In genomic region chr10:59784731-59785685, GRCm38 (mm10) we compare ENCODE assay signal across 11 mouse cellular contexts.
A peak's percentile ranks its signal among the peaks of the same experiment; 100 is the strongest.
DNase-seq lines count a peak whose midpoint lies in the region; ATAC-seq and TF ChIP-seq lines count a peak whose summit lies in the region.
"Had no signal": no experiment of that assay in that cellular context is flagged by ENCODE, and none has a peak within 500 bp of the region (broad histone marks: within the 10 kb centered on the region; RNA-seq: fewer than 3 reads in every experiment).

No protein-coding gene starts in this region.

- H3K4me3 ChIP-seq in kidney, embryonic 16.5 days (ENCODE audit: low read length): no peak overlapping the region
- no peak overlapping the region for H3K4me3 ChIP-seq in cerebellum, adult 2 months (replicated peaks; ENCODE audit: insufficient read depth, low read depth, low read length)
- H3K4me3 ChIP-seq in hindbrain, postnatal 0 days (ENCODE audit: low read length): no peak overlapping the region
- no peak overlapping the region for H3K4me3 ChIP-seq in stomach, postnatal 0 days (ENCODE audit: low read depth, low read length)
- H3K4me3 ChIP-seq: forebrain, embryonic 13.5 days; megakaryocyte, embryonic 14.5 days had no signal

- TF ChIP-seq CTCF in cerebellum, adult 2 months (IDR thresholded peaks at IDR 0.05; ENCODE audit: borderline replicate concordance, insufficient read depth, low read depth, low read length): no peak
- TF ChIP-seq CTCF in hindbrain, postnatal 0 days (IDR thresholded peaks at IDR 0.05; ENCODE audit: low read depth): no peak
- no peak for TF ChIP-seq CTCF in stomach, postnatal 0 days (IDR thresholded peaks at IDR 0.05; ENCODE audit: low read depth)

- H3K9me3 ChIP-seq in kidney, embryonic 16.5 days (ENCODE audit: low read length): no peaks in the 10 kb centered on the region
- no peaks in the 10 kb centered on the region for H3K9me3 ChIP-seq in hindbrain, postnatal 0 days (ENCODE audit: low read length)
- no peaks in the 10 kb centered on the region for H3K9me3 ChIP-seq in stomach, postnatal 0 days (ENCODE audit: control insufficient read depth, low read length)
- H3K9me3 ChIP-seq: forebrain, embryonic 13.5 days; megakaryocyte, embryonic 14.5 days had no signal

- no peak overlapping the region for H3K4me2 ChIP-seq in kidney, embryonic 16.5 days (replicated peaks; ENCODE audit: low read depth, low read length)
- H3K4me2 ChIP-seq in hindbrain, postnatal 0 days (ENCODE audit: low read depth, low read length): no peak overlapping the region
- no peak overlapping the region for H3K4me2 ChIP-seq in stomach, postnatal 0 days (replicated peaks; ENCODE audit: low read depth)
- H3K4me2 ChIP-seq: forebrain, embryonic 13.5 days had no signal

- no peaks in the 10 kb centered on the region for H3K27me3 ChIP-seq in kidney, embryonic 16.5 days (ENCODE audit: insufficient read depth, low read length)
- no peaks in the 10 kb centered on the region for H3K27me3 ChIP-seq in cerebellum, adult 2 months (ENCODE audit: control insufficient read depth, insufficient read depth, low read length)
- H3K27me3 ChIP-seq in hindbrain, postnatal 0 days (ENCODE audit: insufficient read depth, low read length): no peaks in the 10 kb centered on the region
- no peaks in the 10 kb centered on the region for H3K27me3 ChIP-seq in stomach, postnatal 0 days (ENCODE audit: control insufficient read depth, insufficient read depth, low read length)
- H3K27me3 ChIP-seq: forebrain, embryonic 13.5 days; megakaryocyte, embryonic 14.5 days had no signal

- TF ChIP-seq EP300 in stomach, postnatal 0 days (optimal IDR thresholded peaks at IDR 0.05): no peak

- no peak overlapping the region for H3K9ac ChIP-seq in kidney, embryonic 16.5 days (replicated peaks; ENCODE audit: low read length)
- H3K9ac ChIP-seq in hindbrain, postnatal 0 days (replicated peaks; ENCODE audit: low read length): no peak overlapping the region
- H3K9ac ChIP-seq in stomach, postnatal 0 days (ENCODE audit: low read length): no peak overlapping the region
- H3K9ac ChIP-seq: forebrain, embryonic 13.5 days had no signal

- H3K36me3 ChIP-seq in kidney, embryonic 16.5 days (ENCODE audit: insufficient read depth, low read length): peaks cover 8% of the 10 kb centered on the region; the same call in 1 of the 2 replicates
- peaks cover 8% of the 10 kb centered on the region for H3K36me3 ChIP-seq in hindbrain, postnatal 0 days (ENCODE audit: insufficient read depth, low read length)
- H3K36me3 ChIP-seq in stomach, postnatal 0 days (ENCODE audit: control insufficient read depth, insufficient read depth, low read length): peaks cover 9% of the 10 kb centered on the region; the same call in 1 of the 2 replicates

- no peak; the same call in 1 of the 2 replicates for TF ChIP-seq POLR2A in cerebellum, adult 2 months (IDR thresholded peaks at IDR 0.05; ENCODE audit: borderline replicate concordance, insufficient read depth, low read length)

- peaks cover 10% of the 10 kb centered on the region for H3K4me1 ChIP-seq in kidney, embryonic 16.5 days (ENCODE audit: insufficient read depth, low read length)
- H3K4me1 ChIP-seq in cerebellum, adult 2 months (ENCODE audit: control insufficient read depth, insufficient read depth, low read length): peaks cover 17% of the 10 kb centered on the region
- H3K4me1 ChIP-seq in hindbrain, postnatal 0 days (ENCODE audit: insufficient read depth, low read length): peaks cover 5% of the 10 kb centered on the region; the same call in 1 of the 2 replicates
- no peaks in the 10 kb centered on the region for H3K4me1 ChIP-seq in stomach, postnatal 0 days (replicated peaks; ENCODE audit: control insufficient read depth, insufficient read depth)

- peak; percentile 31 for DNase-seq in adrenal gland, postnatal 10 days
- no peak for DNase-seq in adrenal gland, adult (ENCODE audit: inconsistent age in 2 of 2, low spot score in 1 of 2)
- DNase-seq in kidney, postnatal 25 days: no peak
- peak; percentile 85 to 93 for DNase-seq in cerebellum, adult 2 months
- DNase-seq in hindbrain, postnatal 0 days (ENCODE audit: low spot score): peak; percentile 48
- DNase-seq in embryo, embryonic 9.5 days (ENCODE audit: extremely low spot score): no peak
- no peak for DNase-seq in stomach, postnatal 0 days (ENCODE audit: low spot score)

- H3K27ac ChIP-seq in kidney, embryonic 16.5 days (ENCODE audit: low read length): no peak overlapping the region
- peak overlapping the region; percentile 48 for H3K27ac ChIP-seq in cerebellum, adult 2 months (ENCODE audit: insufficient read depth, low read length)
- no peak overlapping the region for H3K27ac ChIP-seq in hindbrain, postnatal 0 days
- H3K27ac ChIP-seq in stomach, postnatal 0 days (replicated peaks): no peak overlapping the region
- H3K27ac ChIP-seq: forebrain, embryonic 13.5 days had no signal

- 47% methylated on average over 18 of the region's 18 CpGs for WGBS in kidney, embryonic 16.5 days
- 14% methylated on average over 18 of the region's 18 CpGs for WGBS in cerebellum, adult 2 months
- 68% methylated on average over 18 of the region's 18 CpGs for WGBS in hindbrain, postnatal 0 days
- 65% methylated on average over 18 of the region's 18 CpGs for WGBS in stomach, postnatal 0 days

- ATAC-seq in kidney, embryonic 16.5 days (ENCODE audit: low FRiP score, low TSS enrichment): peak; percentile 58; the same call in 1 of the 2 replicates
- 0 out of 2 replicates have a peak, but pooled peaks have one; percentile 33 for ATAC-seq in hindbrain, postnatal 0 days
- no peak; the same call in 1 of the 2 replicates for ATAC-seq in stomach, postnatal 0 days (ENCODE audit: low FRiP score, low TSS enrichment)
- ATAC-seq: forebrain, embryonic 13.5 days; inflammation-experienced regulatory T-cells, adult 6 months had no signal

Comparison
In these comparisons a context has a peak if more than half of its experiments do, and no peak if none do; other contexts are left out.
1. DNase-seq: peak in adrenal gland, postnatal 10 days (single experiment), cerebellum, adult 2 months (2 of 2) and hindbrain, postnatal 0 days (single experiment); none in adrenal gland, adult (0 of 2), kidney, postnatal 25 days (0 of 2), embryo, embryonic 9.5 days (single experiment) and stomach, postnatal 0 days (single experiment).